Mouse (Mus musculus) left cerebral cortex, adult 8-10 months (tissue): ENCODE data around the gene Olfr1136. TPM values are rescaled to one million over a fixed set of nuclear protein-coding genes. Genes with fewer than 3 reads are reported as not detected.

Source experiments
- DNase-seq, 2 experiments: peaks; one replicate each; pipeline ENCODE4 v3.0.0; 2022; ENCODE audit warnings: low spot score in 2 of 2
- total RNA-seq, 4 experiments: library from RNA; stranded (reverse); gene quantifications; 2 replicates each; pipeline ENCODE4 v1.2.4; 2022

Olfr1136 gene
- not detected for total RNA-seq

GRCm38 (mm10) chr2:87693847-87694246 is at the start of gene Olfr1136:
Gene Olfr1136 (minus strand): TSS chr2:87693947.
- no peak for DNase-seq

GRCm38 (mm10) chr2:87743452-87743851 is 49.7 kb upstream of the Olfr1136 start, which contains the start of gene Olfr1140:
Gene Olfr1140 (plus strand): TSS chr2:87743752.
- DNase-seq: no peak

- no peak for DNase-seq
Observed at GRCm38 (mm10) chr2:87739878-87740277, 46.1 kb upstream of the Olfr1136 start, which contains the start of gene Olfr1138. Gene Olfr1138 (minus strand): TSS chr2:87739978.

GRCm38 (mm10) chr2:87713079-87713478 is 19.3 kb upstream of the Olfr1136 start, which contains the start of gene Olfr1137:
Gene Olfr1137 (minus strand): TSS chr2:87713179.
- DNase-seq: no peak

GRCm38 (mm10) chr2:87673564-87673963 is 20.2 kb downstream of the Olfr1136 start, which contains the start of gene Olfr1135:
Gene Olfr1135 (minus strand): TSS chr2:87673664.
- DNase-seq: no peak

- no peak for DNase-seq
Observed at GRCm38 (mm10) chr2:87658360-87658759, 35.4 kb downstream of the Olfr1136 start, which contains the start of gene Olfr1134. Gene Olfr1134 (minus strand): TSS chr2:87658460.

- DNase-seq: no peak
Observed at GRCm38 (mm10) chr2:87647274-87647673, 46.5 kb downstream of the Olfr1136 start, which contains the start of gene Olfr1133. Gene Olfr1133 (minus strand): TSS chr2:87647374.

Other genes with a start within 250 kb of the Olfr1136 start
- not detected for gene Olfr1126, start 240.0 kb downstream of the Olfr1136 start, total RNA-seq
- not detected for gene Pramel7, start 196.9 kb downstream of the Olfr1136 start, total RNA-seq
- gene Pramel6, start 187.4 kb downstream of the Olfr1136 start, total RNA-seq: not detected
- not detected for gene Olfr153, start 162.2 kb downstream of the Olfr1136 start, total RNA-seq
- gene Olfr1128, start 148.4 kb downstream of the Olfr1136 start, total RNA-seq: not detected
- gene Olfr1129, start 120.0 kb downstream of the Olfr1136 start, total RNA-seq: not detected
- gene Olfr1130, start 87.7 kb downstream of the Olfr1136 start, total RNA-seq: not detected
- gene Olfr1131, start 66.8 kb downstream of the Olfr1136 start, total RNA-seq: not detected
- gene Olfr1132, start 56.4 kb downstream of the Olfr1136 start, total RNA-seq: not detected
- gene Olfr1133, start 46.6 kb downstream of the Olfr1136 start, total RNA-seq: not detected
- not detected for gene Olfr1134, start 35.5 kb downstream of the Olfr1136 start, total RNA-seq
- not detected for gene Olfr1135, start 20.3 kb downstream of the Olfr1136 start, total RNA-seq
- gene Olfr1137, start 19.2 kb upstream of the Olfr1136 start, total RNA-seq: not detected
- gene Olfr1138, start 46.0 kb upstream of the Olfr1136 start, total RNA-seq: not detected
- gene Olfr1140, start 49.8 kb upstream of the Olfr1136 start, total RNA-seq: not detected
- gene Olfr1141, start 60.0 kb upstream of the Olfr1136 start, total RNA-seq: not detected
- not detected for gene Olfr152, start 85.5 kb upstream of the Olfr1136 start, total RNA-seq
- gene Olfr1143, start 106.6 kb upstream of the Olfr1136 start, total RNA-seq: not detected
- not detected for gene Olfr1145, start 115.9 kb upstream of the Olfr1136 start, total RNA-seq
- gene Olfr1148, start 136.6 kb upstream of the Olfr1136 start, total RNA-seq: not detected
- gene Olfr1150-ps1, start 150.0 kb upstream of the Olfr1136 start, total RNA-seq: not detected
- not detected for gene Olfr1151, start 161.9 kb upstream of the Olfr1136 start, total RNA-seq
- gene Olfr1152, start 172.5 kb upstream of the Olfr1136 start, total RNA-seq: not detected
- not detected for gene Olfr1153, start 201.0 kb upstream of the Olfr1136 start, total RNA-seq
- not detected for gene Olfr1154, start 211.2 kb upstream of the Olfr1136 start, total RNA-seq